Mouse (Mus musculus): Measurements from ENCODE around the gene Myo10. TPM values are rescaled to one million over a fixed set of nuclear protein-coding genes. Genes with fewer than 3 reads are reported as not detected.
A peak's percentile ranks its signal among the peaks of the same experiment; 100 is the strongest.

Myo10 gene
- total and polyA plus RNA-seq, 2 experiments from 2014 or later: 29.2 to 30.0 TPM

GRCm38 (mm10) chr15:25645862-25646261 lies 23.5 kb downstream of the Myo10 start:
- 81% methylated on average over 4 of the region's 4 CpGs for WGBS
- no peak overlapping the region for H3K9ac ChIP-seq (replicated peaks; ENCODE audit: low read length)
- ATAC-seq (no peak), DNase-seq (ENCODE audit: low spot score) (no peak)
- no peak overlapping the region for H3K4me3 ChIP-seq (ENCODE audit: low read length)
- H3K27me3 ChIP-seq (ENCODE audit: insufficient read depth, low read length): no peaks in the 10 kb centered on the region
- no peak overlapping the region for H3K4me2 ChIP-seq (ENCODE audit: low read depth, low read length)
- no peaks in the 10 kb centered on the region for H3K36me3 ChIP-seq (ENCODE audit: insufficient read depth, low read length)
- H3K4me1 ChIP-seq (ENCODE audit: insufficient read depth, low read length): peaks cover 1% of the 10 kb centered on the region; the same call in 1 of the 2 replicates
- TF ChIP-seq CTCF (IDR thresholded peaks at IDR 0.05; ENCODE audit: low read depth): no peak
- H3K9me3 ChIP-seq (ENCODE audit: low read length): no peaks in the 10 kb centered on the region
- H3K27ac ChIP-seq: no peak overlapping the region

GRCm38 (mm10) chr15:25648287-25648686 lies 26.0 kb downstream of the Myo10 start:
- no peak for DNase-seq (ENCODE audit: low spot score)
- no peaks in the 10 kb centered on the region for H3K36me3 ChIP-seq (ENCODE audit: insufficient read depth, low read length)
- H3K27me3 ChIP-seq (ENCODE audit: insufficient read depth, low read length): no peaks in the 10 kb centered on the region
- H3K4me2 ChIP-seq (ENCODE audit: low read depth, low read length): no peak overlapping the region
- no peak overlapping the region for H3K9ac ChIP-seq (replicated peaks; ENCODE audit: low read length)
- 68% methylated on average over 2 of the region's 2 CpGs for WGBS
- H3K4me3 ChIP-seq (ENCODE audit: low read length): no peak overlapping the region
- no peak for TF ChIP-seq CTCF (IDR thresholded peaks at IDR 0.05; ENCODE audit: low read depth)
- no peaks in the 10 kb centered on the region for H3K9me3 ChIP-seq (ENCODE audit: low read length)
- no peaks in the 10 kb centered on the region for H3K4me1 ChIP-seq (ENCODE audit: insufficient read depth, low read length)
- H3K27ac ChIP-seq: no peak overlapping the region
- 0 out of 2 replicates have a peak, but pooled peaks have one; percentile 27 for ATAC-seq

GRCm38 (mm10) chr15:25650371-25650770 lies 28.0 kb downstream of the Myo10 start:
- ATAC-seq (no peak), DNase-seq (ENCODE audit: low spot score) (no peak)
- H3K4me1 ChIP-seq (ENCODE audit: insufficient read depth, low read length): no peaks in the 10 kb centered on the region
- no peak for TF ChIP-seq CTCF (IDR thresholded peaks at IDR 0.05; ENCODE audit: low read depth)
- no peak overlapping the region for H3K9ac ChIP-seq (replicated peaks; ENCODE audit: low read length)
- no peaks in the 10 kb centered on the region for H3K36me3 ChIP-seq (ENCODE audit: insufficient read depth, low read length)
- H3K4me3 ChIP-seq (ENCODE audit: low read length): no peak overlapping the region
- no peak overlapping the region for H3K4me2 ChIP-seq (ENCODE audit: low read depth, low read length)
- H3K27ac ChIP-seq: no peak overlapping the region
- no peaks in the 10 kb centered on the region for H3K27me3 ChIP-seq (ENCODE audit: insufficient read depth, low read length)
- 76% methylated on average over 5 of the region's 5 CpGs for WGBS
- no peaks in the 10 kb centered on the region for H3K9me3 ChIP-seq (ENCODE audit: low read length)

- no peaks in the 10 kb centered on the region for H3K4me1 ChIP-seq (ENCODE audit: insufficient read depth, low read length)
- TF ChIP-seq CTCF (IDR thresholded peaks at IDR 0.05; ENCODE audit: low read depth): no peak
- ATAC-seq (no peak), DNase-seq (ENCODE audit: low spot score) (no peak)
- H3K36me3 ChIP-seq (ENCODE audit: insufficient read depth, low read length): no peaks in the 10 kb centered on the region
- no peaks in the 10 kb centered on the region for H3K27me3 ChIP-seq (ENCODE audit: insufficient read depth, low read length)
- H3K4me2 ChIP-seq (ENCODE audit: low read depth, low read length): no peak overlapping the region
- no peak overlapping the region for H3K4me3 ChIP-seq (ENCODE audit: low read length)
- no peaks in the 10 kb centered on the region for H3K9me3 ChIP-seq (ENCODE audit: low read length)
- H3K27ac ChIP-seq: no peak overlapping the region
- 63% methylated on average over 7 of the region's 7 CpGs for WGBS
- H3K9ac ChIP-seq (replicated peaks; ENCODE audit: low read length): no peak overlapping the region
These were observed 29.5 kb downstream of the Myo10 start for GRCm38 (mm10) chr15:25651820-25652219.

GRCm38 (mm10) chr15:25652368-25652767 lies 30.0 kb downstream of the Myo10 start:
- Histone ChIP-seq H3K27me3 (ENCODE audit: insufficient read depth, low read length) (no peaks in the 10 kb centered on the region), H3K9me3 (ENCODE audit: low read length) (no peaks in the 10 kb centered on the region), H3K4me2 (ENCODE audit: low read depth, low read length) (no peak overlapping the region), H3K9ac (replicated peaks; ENCODE audit: low read length) (no peak overlapping the region), H3K4me3 (ENCODE audit: low read length) (no peak overlapping the region), H3K4me1 (ENCODE audit: insufficient read depth, low read length) (no peaks in the 10 kb centered on the region), H3K27ac (no peak overlapping the region), H3K36me3 (ENCODE audit: insufficient read depth, low read length) (no peaks in the 10 kb centered on the region)
- 59% methylated on average over 5 of the region's 5 CpGs for WGBS
- DNase-seq (ENCODE audit: low spot score) (no peak), ATAC-seq (no peak)
- no peak for TF ChIP-seq CTCF (IDR thresholded peaks at IDR 0.05; ENCODE audit: low read depth)

- H3K9me3 ChIP-seq (ENCODE audit: low read length): no peaks in the 10 kb centered on the region
- no peak for TF ChIP-seq CTCF (IDR thresholded peaks at IDR 0.05; ENCODE audit: low read depth)
- H3K4me3 ChIP-seq (ENCODE audit: low read length): no peak overlapping the region
- H3K9ac ChIP-seq (replicated peaks; ENCODE audit: low read length): no peak overlapping the region
- no peaks in the 10 kb centered on the region for H3K36me3 ChIP-seq (ENCODE audit: insufficient read depth, low read length)
- no peak for DNase-seq (ENCODE audit: low spot score)
- no peak overlapping the region for H3K27ac ChIP-seq
- H3K4me1 ChIP-seq (ENCODE audit: insufficient read depth, low read length): no peaks in the 10 kb centered on the region
- H3K4me2 ChIP-seq (ENCODE audit: low read depth, low read length): no peak overlapping the region
- no peaks in the 10 kb centered on the region for H3K27me3 ChIP-seq (ENCODE audit: insufficient read depth, low read length)
- 88% methylated on average over 6 of the region's 6 CpGs for WGBS
- ATAC-seq: no peak
These were observed 30.6 kb downstream of the Myo10 start for GRCm38 (mm10) chr15:25652933-25653332.

GRCm38 (mm10) chr15:25653680-25654079 lies 31.4 kb downstream of the Myo10 start:
- Histone ChIP-seq H3K4me1 (ENCODE audit: insufficient read depth, low read length) (no peaks in the 10 kb centered on the region), H3K9ac (replicated peaks; ENCODE audit: low read length) (no peak overlapping the region), H3K9me3 (ENCODE audit: low read length) (no peaks in the 10 kb centered on the region), H3K27me3 (ENCODE audit: insufficient read depth, low read length) (no peaks in the 10 kb centered on the region), H3K27ac (no peak overlapping the region), H3K4me2 (ENCODE audit: low read depth, low read length) (no peak overlapping the region), H3K36me3 (ENCODE audit: insufficient read depth, low read length) (no peaks in the 10 kb centered on the region), H3K4me3 (ENCODE audit: low read length) (no peak overlapping the region)
- no peak for TF ChIP-seq CTCF (IDR thresholded peaks at IDR 0.05; ENCODE audit: low read depth)
- ATAC-seq: no peak
- no peak for DNase-seq (ENCODE audit: low spot score)
- 78% methylated on average over 5 of the region's 5 CpGs for WGBS

Data from hindbrain, postnatal 0 days (tissue).